Mouse (Mus musculus): ENCODE measurements at regions not wholly inside any gene's neighbourhood (a gene's known extent, or its start where the extent isn't known, plus 50 kb on each side); places are given as distances from the start of the nearest gene placed in this dataset.

- no peak for TF ChIP-seq CTCF (IDR thresholded peaks at IDR 0.05; ENCODE audit: borderline replicate concordance, insufficient read depth, low read length)
- TF ChIP-seq POLR2A (IDR thresholded peaks at IDR 0.05; ENCODE audit: low read depth, low read length): no peak
Observed at GRCm38 (mm10) chr10:92075469-92075868, 646.8 kb downstream of the Nedd1 start.
